Mouse (Mus musculus) lung, postnatal 0 days (tissue): ENCODE measurements around the gene Ehbp1l1.

Experiments
- CTCF ChIP-seq: IDR thresholded peaks from 2 replicates; pipeline ENCODE4 v1.5.1; 2016; ENCODE audit warnings: antibody characterized with exemption, mild to moderate bottlenecking
- EP300 ChIP-seq: IDR thresholded peaks from 2 replicates; pipeline ENCODE4 v1.6.1; 2016; ENCODE audit warnings: antibody characterized with exemption, mild to moderate bottlenecking, control low read depth

DNA sequence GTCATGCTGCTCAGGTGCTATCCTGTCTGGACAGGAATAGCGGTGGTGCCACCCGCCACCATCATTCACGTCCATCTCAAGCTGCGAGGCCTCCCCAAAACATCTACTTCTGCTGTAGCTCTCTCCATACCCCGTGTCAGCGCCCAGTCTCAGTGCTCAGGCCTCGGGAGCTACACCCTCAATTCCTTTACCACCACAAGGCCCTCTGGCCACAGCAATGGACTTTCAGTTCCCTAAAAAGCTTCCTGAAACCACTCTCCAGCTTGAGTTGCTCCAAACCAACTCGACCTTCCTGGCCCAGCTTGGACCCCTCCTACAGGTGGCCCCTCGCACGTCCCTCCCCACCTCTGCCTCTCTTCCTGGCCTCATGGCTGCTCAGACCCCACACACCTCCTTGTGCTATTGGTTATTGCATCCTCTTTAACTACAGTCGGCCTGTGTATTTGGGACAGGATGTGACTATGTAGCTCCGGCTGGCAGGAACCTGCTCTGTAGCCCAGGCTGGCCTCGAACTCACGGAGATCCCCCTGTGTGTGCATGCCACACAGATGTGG is 14.1 kb downstream of the Ehbp1l1 start:
- TF ChIP-seq CTCF (no peak), EP300 (no peak)
